Mouse (Mus musculus): Measurements from ENCODE around the gene Gm2035. TPM values are rescaled to one million over a fixed set of nuclear protein-coding genes. Genes with fewer than 3 reads are reported as not detected.
"Not testable (repeated sequence)": the region's sequence is repeated elsewhere in the genome, so short reads cannot be mapped to it uniquely, and the experiment has no call there.

The Gm2035 gene
- total RNA-seq (2021), result not detected

GRCm38 (mm10) chr12:87919721-87920120 lies at the start of gene Gm2035:
Gm2035 (minus strand) TSS chr12:87919857.
- intact Hi-C loops (cut with DNase I); DNase-seq (ENCODE audit: low spot score): not testable (repeated sequence)

GRCm38 (mm10) chr12:87953780-87954179 lies 34.1 kb upstream of the Gm2035 start, which contains the start of gene Gm2042:
Gm2042 (plus strand) TSS chr12:87954080.
- intact Hi-C loops (cut with DNase I); DNase-seq (ENCODE audit: low spot score): not testable (repeated sequence)

- intact Hi-C loops (cut with DNase I), result loop anchor here (10.0 kb wide), 1 partner anchor 240 kb away; no protein-coding TSS in a partner anchor
- not testable (repeated sequence) for DNase-seq (ENCODE audit: low spot score)
These were observed 24.6 kb downstream of the Gm2035 start, which contains the start of gene Gm2022 for GRCm38 (mm10) chr12:87895070-87895469. Gm2022 (plus strand) TSS chr12:87895370.

- intact Hi-C loops (cut with DNase I); DNase-seq (ENCODE audit: low spot score): not testable (repeated sequence)
These were observed 45.9 kb downstream of the Gm2035 start, which contains the start of gene Gm2016 for GRCm38 (mm10) chr12:87873772-87874171. Gm2016 (plus strand) TSS chr12:87874072.

Other genes with a start within 250 kb of the Gm2035 start
- gene Gm21319, start 144.1 kb downstream of the Gm2035 start, total RNA-seq (2021), result not detected
- not detected for gene Gm21936, start 124.3 kb downstream of the Gm2035 start, total RNA-seq (2021)
- gene BB287469, start 103.3 kb downstream of the Gm2035 start, total RNA-seq (2021), result not detected
- not detected for gene Gm2001, start 77.5 kb downstream of the Gm2035 start, total RNA-seq (2021)
- not detected for gene Gm2016, start 45.8 kb downstream of the Gm2035 start, total RNA-seq (2021)
- not detected for gene Gm2022, start 24.5 kb downstream of the Gm2035 start, total RNA-seq (2021)
- gene Gm2042, start 34.2 kb upstream of the Gm2035 start, total RNA-seq (2021), result not detected
- gene Gm2075, start 92.0 kb upstream of the Gm2035 start, total RNA-seq (2021), result not detected
- gene Gm6803, start 98.9 kb upstream of the Gm2035 start, total RNA-seq (2021), result not detected
- gene Gm2056, start 107.1 kb upstream of the Gm2035 start, total RNA-seq (2021), result not detected
- not detected for gene Gm16368, start 163.8 kb upstream of the Gm2035 start, total RNA-seq (2021)